In genomic region chr19:8571746-8572145, GRCm38 (mm10) we compare ENCODE assay signal across 17 mouse cellular contexts. TPM values are rescaled to one million over a fixed set of nuclear protein-coding genes. Genes with fewer than 3 reads are reported as not detected.
A peak's percentile ranks its signal among the peaks of the same experiment; 100 is the strongest.
DNase-seq lines count a peak whose midpoint lies in the region; ATAC-seq and TF ChIP-seq lines count a peak whose summit lies in the region.
"Had no signal": no experiment of that assay in that cellular context is flagged by ENCODE, and none has a peak within 500 bp of the region (broad histone marks: within the 10 kb centered on the region; RNA-seq: fewer than 3 reads in every experiment).

No protein-coding gene starts in this region.

- no peaks in the 10 kb centered on the region for H3K27me3 ChIP-seq in hindbrain, embryonic 15.5 days
- H3K27me3 ChIP-seq in hindbrain, embryonic 12.5 days = no peaks in the 10 kb centered on the region
- no peaks in the 10 kb centered on the region for H3K27me3 ChIP-seq in hindbrain, embryonic 13.5 days
- H3K27me3 ChIP-seq: CH12.LX; limb, embryonic 12.5 days; neural tube, embryonic 12.5 days had no signal

- no peak overlapping the region for H3K9ac ChIP-seq in hindbrain, embryonic 15.5 days
- no peak overlapping the region for H3K9ac ChIP-seq in hindbrain, embryonic 12.5 days
- no peak overlapping the region for H3K9ac ChIP-seq in hindbrain, embryonic 13.5 days
- H3K9ac ChIP-seq: limb, embryonic 12.5 days; liver, postnatal 0 days; neural tube, embryonic 12.5 days had no signal

- DNase-seq in brain, embryonic 14.5 days (ENCODE audit: low read depth) = peak; percentile 14
- DNase-seq in kidney, adult 9 months = peak; percentile 69
- DNase-seq in thymus, adult 18-20 months = peak; percentile 23 to 34
- no peak for DNase-seq in urinary bladder, postnatal 36 days (ENCODE audit: low spot score in 2 of 2)
- DNase-seq in spleen, adult 12 weeks (ENCODE audit: low spot score) = no peak
- DNase-seq: cerebellum, adult 2 months; heart, postnatal 4 days; liver, postnatal 0 days had no signal

- no peak for TF ChIP-seq CTCF in brain, embryonic 14.5 days (IDR thresholded peaks at IDR 0.05; ENCODE audit: borderline replicate concordance, extremely low read depth, insufficient read depth, insufficient read length)

- WGBS in hindbrain, embryonic 15.5 days = 67% methylated on average over 7 of the region's 7 CpGs
- 76% methylated on average over 7 of the region's 7 CpGs for WGBS in hindbrain, embryonic 12.5 days
- 74% methylated on average over 7 of the region's 7 CpGs for WGBS in hindbrain, embryonic 13.5 days

- H3K4me2 ChIP-seq in hindbrain, embryonic 15.5 days = no peak overlapping the region
- H3K4me2 ChIP-seq in hindbrain, embryonic 12.5 days (replicated peaks) = no peak overlapping the region
- H3K4me2 ChIP-seq in hindbrain, embryonic 13.5 days = no peak overlapping the region
- H3K4me2 ChIP-seq: limb, embryonic 12.5 days; neural tube, embryonic 12.5 days had no signal

- TF ChIP-seq POLR2A in brain, embryonic 14.5 days (IDR thresholded peaks at IDR 0.05; ENCODE audit: borderline replicate concordance, extremely low read depth, insufficient read depth, insufficient read length, poor library complexity, severe bottlenecking) = no peak

- H3K4me1 ChIP-seq in hindbrain, embryonic 15.5 days (replicated peaks) = 0 out of 2 replicates have a peak, but pooled peaks cover 7% of the 10 kb centered on the region
- no peaks in the 10 kb centered on the region for H3K4me1 ChIP-seq in hindbrain, embryonic 12.5 days
- H3K4me1 ChIP-seq in hindbrain, embryonic 13.5 days (replicated peaks) = peaks cover 7% of the 10 kb centered on the region; the same call in 1 of the 2 replicates
- H3K4me1 ChIP-seq: limb, embryonic 12.5 days; neural tube, embryonic 12.5 days had no signal

- no peak overlapping the region for H3K4me3 ChIP-seq in hindbrain, embryonic 15.5 days
- no peak overlapping the region for H3K4me3 ChIP-seq in hindbrain, embryonic 12.5 days
- H3K4me3 ChIP-seq in hindbrain, embryonic 13.5 days = no peak overlapping the region
- H3K4me3 ChIP-seq: left cerebral cortex, adult 2 months; limb, embryonic 12.5 days; neural tube, embryonic 12.5 days had no signal

- 0 out of 2 replicates have a peak overlapping the region, but pooled peaks have one; percentile 31 for H3K27ac ChIP-seq in hindbrain, embryonic 15.5 days (replicated peaks)
- H3K27ac ChIP-seq in hindbrain, embryonic 12.5 days = no peak overlapping the region
- H3K27ac ChIP-seq in hindbrain, embryonic 13.5 days = no peak overlapping the region
- H3K27ac ChIP-seq: limb, embryonic 12.5 days; neural tube, embryonic 12.5 days had no signal

- no peaks in the 10 kb centered on the region for H3K9me3 ChIP-seq in hindbrain, embryonic 15.5 days
- no peaks in the 10 kb centered on the region for H3K9me3 ChIP-seq in hindbrain, embryonic 12.5 days (replicated peaks)
- H3K9me3 ChIP-seq in hindbrain, embryonic 13.5 days = no peaks in the 10 kb centered on the region
- H3K9me3 ChIP-seq: limb, embryonic 12.5 days; neural tube, embryonic 12.5 days had no signal

- ATAC-seq in hindbrain, embryonic 15.5 days (ENCODE audit: low FRiP score, low read depth) = no peak
- ATAC-seq in hindbrain, embryonic 12.5 days (ENCODE audit: low FRiP score) = no peak
- ATAC-seq in hindbrain, embryonic 13.5 days (ENCODE audit: low FRiP score) = no peak
- ATAC-seq: intestine, embryonic 16.5 days; liver, postnatal 0 days had no signal

- no peaks in the 10 kb centered on the region for H3K36me3 ChIP-seq in hindbrain, embryonic 15.5 days
- no peaks in the 10 kb centered on the region for H3K36me3 ChIP-seq in hindbrain, embryonic 12.5 days
- H3K36me3 ChIP-seq in hindbrain, embryonic 13.5 days = no peaks in the 10 kb centered on the region
- H3K36me3 ChIP-seq: limb, embryonic 12.5 days; neural tube, embryonic 12.5 days had no signal

RNA-seq across cellular contexts. Expression of gene Slc22a8, which starts 19.3 kb away (rescaled TPM):
- 12.0 and 12.7 TPM in 2 replicates for polyA plus RNA-seq in hindbrain, embryonic 15.5 days (2015; fragmentation: Nextera tagmentation; extraction: Ambion mirVana)
- polyA plus RNA-seq in hindbrain, embryonic 12.5 days (2016; fragmentation: Nextera tagmentation; extraction: Ambion mirVana) = 0.89 and 0.93 TPM in 2 replicates
- 6.7 and 8.0 TPM in 2 replicates for polyA plus RNA-seq in brain, embryonic 14.5 days (2012; rRNA removed)
- polyA plus RNA-seq in hindbrain, embryonic 13.5 days (2015; fragmentation: Nextera tagmentation; extraction: Ambion mirVana) = 4.4 and 4.8 TPM in 2 replicates
- polyA plus RNA-seq: limb, embryonic 12.5 days had no signal

RNA-seq across cellular contexts. Expression of gene Slc22a6, which starts 46.1 kb away (rescaled TPM):
- 9.6 and 11.9 TPM in 2 replicates for polyA plus RNA-seq in hindbrain, embryonic 15.5 days (2015; fragmentation: Nextera tagmentation; extraction: Ambion mirVana)
- polyA plus RNA-seq in hindbrain, embryonic 12.5 days (2016; fragmentation: Nextera tagmentation; extraction: Ambion mirVana) = 3.3 and 3.7 TPM in 2 replicates
- 12.2 and 13.2 TPM in 2 replicates for polyA plus RNA-seq in brain, embryonic 14.5 days (2012; rRNA removed)
- 8.3 and 9.8 TPM in 2 replicates for polyA plus RNA-seq in hindbrain, embryonic 13.5 days (2015; fragmentation: Nextera tagmentation; extraction: Ambion mirVana)
- polyA plus RNA-seq: gonadal fat pad, adult 2 months; intestine, embryonic 16.5 days; limb, embryonic 12.5 days; liver, postnatal 0 days had no signal

Comparison
In these comparisons a context has a peak if more than half of its experiments do, and no peak if none do; other contexts are left out.
1. DNase-seq: peak in brain, embryonic 14.5 days (single experiment), kidney, adult 9 months (single experiment) and thymus, adult 18-20 months (2 of 2); none in urinary bladder, postnatal 36 days (0 of 2) and spleen, adult 12 weeks (single experiment).